Mouse (Mus musculus) forebrain, embryonic 14.5 days (tissue): ENCODE measurements around the gene Glb1. TPM values are rescaled to one million over a fixed set of nuclear protein-coding genes. Genes with fewer than 3 reads are reported as not detected.
A peak's percentile ranks its signal among the peaks of the same experiment; 100 is the strongest.

ENCODE experiments used
- ATAC-seq: fragments of 200-750 bp; cut with Nextera tagmentation; 2 replicates; pipeline ENCODE4 v1.8.0; 2017; ENCODE audit warnings: mild to moderate bottlenecking, moderate library complexity
- DNase-seq: peaks from one replicate; pipeline ENCODE4 v3.0.0-alpha.2; 2015; ENCODE audit warnings: low spot score
- H3K27ac ChIP-seq: fragments of 300-500 bp; sonication (generic); 2 replicates; pipeline ENCODE4 v1.5.1; 2014; ENCODE audit warnings: low read depth, mild to moderate bottlenecking, control low read depth, low read length, moderate library complexity
- H3K27me3 ChIP-seq: fragments of 300-500 bp; sonication (generic); replicated peaks from 2 replicates; pipeline ENCODE4 v1.6.1; 2014; ENCODE audit warnings: low read length, control low read depth, mixed read lengths; ENCODE audit not compliant: control insufficient read depth, insufficient read depth
- H3K36me3 ChIP-seq: fragments of 300-500 bp; sonication (generic); 2 replicates; pipeline ENCODE4 v1.6.1; 2014; ENCODE audit warnings: low read length, control low read depth; ENCODE audit not compliant: control insufficient read depth, insufficient read depth
- H3K4me1 ChIP-seq: fragments of 300-500 bp; sonication (generic); 2 replicates; pipeline ENCODE4 v1.6.1; 2014; ENCODE audit warnings: antibody characterized with exemption, low read length, control low read depth; ENCODE audit not compliant: control insufficient read depth, insufficient read depth
- H3K4me2 ChIP-seq: fragments of 300-500 bp; sonication (generic); 2 replicates; pipeline ENCODE4 v1.6.1; 2014; ENCODE audit warnings: mild to moderate bottlenecking, control low read depth, low read length
- H3K4me3 ChIP-seq: fragments of 300-500 bp; sonication (generic); 2 replicates; pipeline ENCODE4 v1.5.1; 2014; ENCODE audit warnings: low read depth, low read length, control low read depth
- H3K9ac ChIP-seq: fragments of 300-500 bp; sonication (generic); 2 replicates; pipeline ENCODE4 v1.6.1; 2014; ENCODE audit warnings: mild to moderate bottlenecking, low read length, control low read depth, moderate library complexity
- H3K9me3 ChIP-seq: fragments of 300-500 bp; sonication (generic); replicated peaks from 2 replicates; pipeline ENCODE4 v1.6.1; 2016; ENCODE audit warnings: low read length, control low read depth, mixed read lengths; ENCODE audit not compliant: control insufficient read depth
- WGBS: fragments of 180-500 bp; shearing (Covaris S2); extraction: QIAGEN DNeasy Blood & Tissue Kit; methylation state at CpG from one replicate; pipeline ENCODE4 v1.1.7; 2014; 5-methylcytosine and 5-hydroxymethylcytosine counted together
- polyA plus RNA-seq: library from polyadenylated mRNA; unstranded; fragments of >200 nt; fragmentation: Nextera tagmentation; extraction: Ambion mirVana; gene quantifications from 2 replicates; pipeline ENCODE4 v1.2.1, GENCODE M21; 2014

Gene Glb1
- polyA plus RNA-seq, 1 experiment from 2014 or later, result 25.9 TPM

GRCm38 (mm10) chr9:114380881-114381733 is 19.8 kb upstream of the Glb1 start:
- Histone ChIP-seq H3K27ac (no peak overlapping the region), H3K27me3 (no peaks in the 10 kb centered on the region), H3K9ac (no peak overlapping the region), H3K4me3 (no peak overlapping the region), H3K36me3 (no peaks in the 10 kb centered on the region), H3K9me3 (no peaks in the 10 kb centered on the region), H3K4me2 (no peak overlapping the region), H3K4me1 (no peaks in the 10 kb centered on the region)
- ATAC-seq, result peak; percentile 85
- 68% methylated on average over 17 of the region's 17 CpGs for WGBS
- DNase-seq, result peak; percentile 79

GRCm38 (mm10) chr9:114382936-114383710 is 17.8 kb upstream of the Glb1 start:
- Histone ChIP-seq H3K4me2 (no peak overlapping the region), H3K4me1 (no peaks in the 10 kb centered on the region), H3K27ac (no peak overlapping the region), H3K27me3 (no peaks in the 10 kb centered on the region), H3K9me3 (no peaks in the 10 kb centered on the region), H3K36me3 (no peaks in the 10 kb centered on the region), H3K4me3 (no peak overlapping the region), H3K9ac (no peak overlapping the region)
- 89% methylated on average over 17 of the region's 17 CpGs for WGBS
- DNase-seq, result no peak
- no peak for ATAC-seq

- H3K4me1 ChIP-seq, result no peaks in the 10 kb centered on the region
- no peaks in the 10 kb centered on the region for H3K27me3 ChIP-seq
- ATAC-seq (no peak), DNase-seq (no peak)
- 93% methylated on average over 24 of the region's 24 CpGs for WGBS
- H3K27ac ChIP-seq, result no peak overlapping the region
- H3K9me3 ChIP-seq, result no peaks in the 10 kb centered on the region
- no peak overlapping the region for H3K4me3 ChIP-seq
- H3K36me3 ChIP-seq, result no peaks in the 10 kb centered on the region
- no peak overlapping the region for H3K4me2 ChIP-seq
- H3K9ac ChIP-seq, result no peak overlapping the region
These were observed 16.2 kb upstream of the Glb1 start for GRCm38 (mm10) chr9:114384691-114385090.

GRCm38 (mm10) chr9:114385160-114385559 is 15.7 kb upstream of the Glb1 start:
- DNase-seq, result no peak
- no peak overlapping the region for H3K27ac ChIP-seq
- H3K27me3 ChIP-seq, result no peaks in the 10 kb centered on the region

GRCm38 (mm10) chr9:114387086-114387485 is 13.8 kb upstream of the Glb1 start:
- no peak overlapping the region for H3K4me3 ChIP-seq
- DNase-seq (no peak), ATAC-seq (no peak)
- H3K27ac ChIP-seq, result no peak overlapping the region
- no peaks in the 10 kb centered on the region for H3K36me3 ChIP-seq
- WGBS, result 85% methylated on average over 6 of the region's 6 CpGs
- H3K27me3 ChIP-seq, result no peaks in the 10 kb centered on the region
- H3K4me2 ChIP-seq, result no peak overlapping the region
- no peak overlapping the region for H3K9ac ChIP-seq
- no peaks in the 10 kb centered on the region for H3K4me1 ChIP-seq
- H3K9me3 ChIP-seq, result no peaks in the 10 kb centered on the region

More at GRCm38 (mm10) chr9:114385160-114385559, 15.7 kb upstream of the Glb1 start:
- no peak for ATAC-seq
- H3K36me3 ChIP-seq, result no peaks in the 10 kb centered on the region
- H3K4me2 ChIP-seq, result no peak overlapping the region
- no peak overlapping the region for H3K9ac ChIP-seq
- H3K9me3 ChIP-seq, result no peaks in the 10 kb centered on the region
- no peaks in the 10 kb centered on the region for H3K4me1 ChIP-seq
- 93% methylated on average over 10 of the region's 10 CpGs for WGBS
- no peak overlapping the region for H3K4me3 ChIP-seq

- Histone ChIP-seq H3K4me2 (no peak overlapping the region), H3K4me3 (no peak overlapping the region), H3K9me3 (no peaks in the 10 kb centered on the region), H3K36me3 (no peaks in the 10 kb centered on the region), H3K9ac (no peak overlapping the region), H3K27ac (no peak overlapping the region), H3K27me3 (no peaks in the 10 kb centered on the region), H3K4me1 (no peaks in the 10 kb centered on the region)
- ATAC-seq (no peak), DNase-seq (no peak)
- WGBS, result 90% methylated on average over 8 of the region's 8 CpGs
These were observed 12.6 kb upstream of the Glb1 start for GRCm38 (mm10) chr9:114388288-114388687.

GRCm38 (mm10) chr9:114388701-114389370 is 12.0 kb upstream of the Glb1 start:
- Histone ChIP-seq H3K4me3 (no peak overlapping the region), H3K4me1 (no peaks in the 10 kb centered on the region), H3K9me3 (no peaks in the 10 kb centered on the region), H3K9ac (no peak overlapping the region), H3K36me3 (no peaks in the 10 kb centered on the region), H3K27ac (no peak overlapping the region), H3K4me2 (no peak overlapping the region), H3K27me3 (no peaks in the 10 kb centered on the region)
- ATAC-seq (no peak), DNase-seq (no peak)
- 84% methylated on average over 3 of the region's 3 CpGs for WGBS

- H3K27ac ChIP-seq, result no peak overlapping the region
- peak overlapping the region; percentile 86 for H3K4me2 ChIP-seq
- H3K36me3 ChIP-seq, result no peaks in the 10 kb centered on the region
- 82% methylated on average over 8 of the region's 8 CpGs for WGBS
- H3K27me3 ChIP-seq, result no peaks in the 10 kb centered on the region
- H3K9me3 ChIP-seq, result no peaks in the 10 kb centered on the region
- ATAC-seq (peak; percentile 24; the same call in 1 of the 2 replicates), DNase-seq (no peak)
- no peak overlapping the region for H3K9ac ChIP-seq
- H3K4me1 ChIP-seq, result no peaks in the 10 kb centered on the region
- H3K4me3 ChIP-seq, result peak overlapping the region; percentile 70
These were observed 11.4 kb upstream of the Glb1 start for GRCm38 (mm10) chr9:114389371-114389904.
